Mouse (Mus musculus): ENCODE results near the gene Gjb1.

GRCm38 (mm10) chrX:101429142-101429949 lies 53.2 kb downstream of the Gjb1 start, which contains the start of gene Nono:
- TF ChIP-seq CHD2 (IDR thresholded peaks at IDR 0.05; ENCODE audit: low read length) (peak; percentile 67), CTCF (IDR thresholded peaks at IDR 0.05 in 2 of 3, conservative IDR thresholded peaks at IDR 0.05 in 1 of 3; ENCODE audit: control insufficient read depth in 1 of 3, insufficient read depth in 1 of 3, low read depth in 2 of 3, low read length in 3 of 3, poor library complexity in 1 of 3, severe bottlenecking in 1 of 3) (no peak), POLR2AphosphoS2 (IDR thresholded peaks at IDR 0.05; ENCODE audit: low read length) (peak; percentile 49; the same call in 1 of the 2 replicates), CHD1 (IDR thresholded peaks at IDR 0.05; ENCODE audit: low read depth, low read length) (no peak), MXI1 (IDR thresholded peaks at IDR 0.05; ENCODE audit: low read depth, low read length) (peak; percentile 54; the same call in 1 of the 2 replicates), POLR2A (IDR thresholded peaks at IDR 0.05; ENCODE audit: control insufficient read depth in 1 of 2, insufficient read depth in 1 of 2, low read depth in 1 of 2, low read length in 2 of 2, poor library complexity in 1 of 2) (peak; percentile 29 to 78; a peak in 1 of 4 replicates), KAT2A (conservative IDR thresholded peaks at IDR 0.05; ENCODE audit: low read depth, low read length) (peak; percentile 44; the same call in 1 of the 2 replicates), GABPA (IDR thresholded peaks at IDR 0.05; ENCODE audit: low read depth, low read length) (no peak), E2F4 (IDR thresholded peaks at IDR 0.05; ENCODE audit: borderline replicate concordance, low read depth, low read length) (peak; percentile 61; the same call in 1 of the 2 replicates), HCFC1 (IDR thresholded peaks at IDR 0.05; ENCODE audit: low read depth, low read length) (peak; percentile 81), SMC3 (IDR thresholded peaks at IDR 0.05; ENCODE audit: low read depth, low read length) (no peak), EP300 (IDR thresholded peaks at IDR 0.05; ENCODE audit: low read depth in 1 of 2, low read length in 2 of 2) (no peak), ZC3H11A (IDR thresholded peaks at IDR 0.05; ENCODE audit: low read depth, low read length) (no peak), TCF12 (IDR thresholded peaks at IDR 0.05; ENCODE audit: low read depth, low read length) (peak; percentile 47; the same call in 1 of the 2 replicates)
